Mouse (Mus musculus) kidney, postnatal 36 days (tissue): ENCODE data around the gene Lmo7.

Experiments
- DNase-seq, 2 experiments: peaks; one replicate each; pipeline ENCODE4 v3.0.0; 2021 to 2022; ENCODE audit warnings: mixed read lengths in 2 of 2

Lmo7 gene

DNA sequence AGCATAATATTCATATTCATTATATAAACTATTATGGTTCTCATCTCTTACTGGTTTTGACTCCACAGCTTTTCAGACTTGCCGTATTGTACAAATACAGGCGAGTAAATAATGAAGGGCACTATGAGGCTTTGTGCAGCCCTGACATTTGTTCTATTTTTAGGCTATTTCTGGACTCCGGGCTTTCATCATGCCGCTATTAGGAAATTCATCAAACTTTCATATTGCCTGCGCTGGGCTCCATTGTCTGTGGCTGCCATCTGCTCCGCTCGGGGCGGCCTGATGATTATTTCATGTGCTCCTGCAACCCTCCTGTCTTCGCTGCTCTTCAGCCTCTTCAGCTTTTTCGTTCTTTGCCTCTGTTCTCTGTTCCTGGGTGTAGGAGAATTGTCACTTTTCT is 50.3 kb downstream of the Lmo7 start:
- no peak for DNase-seq

DNA sequence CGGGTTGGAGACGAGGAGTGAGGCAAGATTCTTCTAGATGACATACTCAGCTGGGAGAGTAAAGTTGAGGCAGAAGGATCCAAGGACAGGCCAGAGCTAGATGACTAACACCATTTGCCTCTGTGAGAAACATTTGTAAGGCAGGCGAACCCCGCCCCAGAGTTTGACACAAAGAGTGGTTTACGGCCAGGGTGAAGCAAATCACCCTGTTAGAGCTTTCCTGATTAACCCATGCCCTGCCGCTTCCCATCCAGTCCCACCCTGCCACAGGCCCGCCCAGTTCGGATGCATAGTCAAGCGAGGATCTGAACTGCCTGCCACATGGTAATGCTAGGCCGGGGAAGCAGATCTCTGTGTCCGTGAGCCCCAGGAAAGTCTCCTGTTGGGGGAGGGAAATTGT is 51.5 kb downstream of the Lmo7 start:
- no peak for DNase-seq

DNA sequence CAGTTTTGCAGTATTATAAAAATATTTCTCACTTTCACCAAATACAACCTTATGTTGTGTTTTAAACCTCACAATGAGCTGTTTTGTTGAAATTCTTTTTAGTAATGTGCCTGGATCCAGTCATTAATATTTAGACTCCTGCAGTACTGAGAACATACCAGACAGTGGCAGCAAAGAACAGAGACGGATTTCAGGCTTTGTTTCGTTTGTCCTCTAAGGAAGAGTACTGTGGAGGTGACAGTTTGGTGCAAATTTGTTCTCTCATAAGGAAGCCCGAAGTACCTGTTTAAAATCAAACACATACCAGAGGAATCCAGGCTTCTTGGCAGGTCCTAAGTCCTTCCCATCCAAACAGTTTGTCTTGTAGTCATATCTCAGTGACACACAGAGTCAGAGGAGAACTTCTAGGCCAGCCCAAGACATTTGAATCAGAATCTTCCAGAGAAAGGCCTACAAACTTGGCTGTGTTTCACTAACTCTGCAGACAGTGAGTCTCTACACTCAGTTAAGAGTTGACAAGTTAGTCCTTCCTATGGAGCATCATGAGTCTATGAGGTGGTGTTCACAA is 52.3 kb downstream of the Lmo7 start:
- DNase-seq = peak; percentile 45 to 57

DNA sequence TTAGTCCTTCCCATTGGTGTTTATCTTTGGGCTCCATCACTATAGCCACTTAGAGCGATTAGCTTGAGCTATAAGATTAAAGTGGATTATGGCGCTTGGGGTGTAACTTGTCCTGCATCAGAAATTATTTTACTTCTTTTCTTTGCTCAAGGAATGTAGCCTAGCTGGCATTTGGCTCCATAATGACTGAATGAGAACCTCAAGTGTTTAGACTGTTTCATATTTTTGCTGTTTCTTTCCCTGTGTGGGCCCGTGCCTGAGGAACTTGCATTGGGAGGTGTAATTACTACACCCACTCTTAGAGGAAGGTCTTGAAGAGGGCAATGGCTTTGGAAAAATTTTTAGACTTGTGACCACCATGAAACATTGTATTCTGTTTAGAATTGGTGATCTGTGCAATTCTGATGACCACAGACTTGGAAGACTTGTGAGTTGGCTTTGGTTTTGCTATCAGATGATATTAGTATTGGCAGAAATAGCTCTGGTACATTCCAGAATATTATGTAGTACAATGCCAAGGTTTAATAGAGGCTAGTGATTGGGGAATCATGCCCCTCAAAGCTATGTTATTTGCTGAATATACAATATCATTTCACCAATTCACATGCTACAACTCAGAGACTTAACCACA is 54.7 kb downstream of the Lmo7 start:
- no peak for DNase-seq

DNA sequence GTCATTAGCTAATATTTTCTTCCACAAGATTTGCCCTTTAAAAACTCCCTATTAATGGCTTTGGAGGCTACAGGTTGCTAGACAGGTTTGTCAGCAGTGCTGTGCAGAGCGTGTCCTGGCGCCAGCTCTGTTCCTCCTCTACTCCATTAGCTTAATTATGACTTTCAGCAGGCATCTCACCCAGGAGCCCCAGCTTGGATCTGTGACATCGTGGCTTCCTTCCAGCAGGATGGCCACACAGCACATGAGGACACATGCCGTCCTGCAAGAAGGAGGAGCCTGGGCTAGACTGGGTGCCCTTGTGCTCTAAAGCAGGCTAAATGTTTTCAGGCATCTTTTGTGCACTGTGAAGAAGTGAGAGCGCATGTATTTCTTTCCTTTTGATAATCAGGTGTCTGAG is 58.1 kb downstream of the Lmo7 start:
- peak; percentile 58 to 62 for DNase-seq

DNA sequence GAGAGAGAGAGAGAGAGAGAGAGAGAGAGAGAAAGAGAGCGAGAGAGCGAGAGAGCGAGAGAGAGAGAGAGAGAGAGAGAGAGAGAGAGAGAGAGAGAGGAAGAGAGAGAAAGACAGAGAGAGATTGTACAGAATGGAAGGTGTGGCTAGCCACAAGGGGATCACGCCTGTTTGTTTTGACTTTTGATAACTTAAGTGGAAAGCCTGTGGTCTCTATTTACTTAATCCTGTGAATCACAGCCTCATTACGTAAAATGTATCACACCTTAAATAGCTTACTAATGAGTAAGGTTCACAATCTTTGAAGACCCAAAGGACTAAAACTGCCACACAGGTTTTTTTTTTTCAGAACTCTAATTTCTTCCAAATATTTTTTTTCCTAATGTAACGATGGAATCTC is 58.7 kb downstream of the Lmo7 start:
- DNase-seq = no peak

DNA sequence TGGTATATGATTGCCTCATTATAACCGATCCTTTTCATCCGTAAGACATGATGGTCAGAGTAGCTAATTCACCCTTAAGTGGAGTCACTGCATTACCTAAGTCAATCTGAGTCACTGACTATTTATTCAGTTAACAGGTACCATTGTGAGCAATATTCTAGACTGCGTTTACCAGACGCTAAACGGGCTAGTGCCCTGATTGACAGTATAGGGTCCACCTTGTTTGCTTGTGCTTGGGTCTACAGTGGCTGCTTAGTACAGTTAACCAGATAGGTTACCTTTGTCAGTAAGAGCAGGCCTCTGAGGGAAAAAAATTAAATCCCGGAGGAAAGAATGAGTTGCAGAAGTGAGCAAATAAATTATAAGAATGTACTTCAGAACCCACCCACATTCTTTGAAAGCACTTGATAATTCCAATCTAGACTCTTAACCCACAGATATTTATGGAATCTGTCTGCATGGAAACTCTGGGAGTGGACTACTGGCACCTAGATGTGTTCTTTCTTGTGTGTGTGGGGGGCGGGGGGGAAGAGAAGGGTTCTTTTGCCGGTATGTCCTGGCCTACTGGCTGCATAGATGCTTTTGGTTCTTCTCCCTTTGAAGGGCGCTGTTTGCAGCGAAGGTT is 64.9 kb downstream of the Lmo7 start:
- no peak for DNase-seq

DNA sequence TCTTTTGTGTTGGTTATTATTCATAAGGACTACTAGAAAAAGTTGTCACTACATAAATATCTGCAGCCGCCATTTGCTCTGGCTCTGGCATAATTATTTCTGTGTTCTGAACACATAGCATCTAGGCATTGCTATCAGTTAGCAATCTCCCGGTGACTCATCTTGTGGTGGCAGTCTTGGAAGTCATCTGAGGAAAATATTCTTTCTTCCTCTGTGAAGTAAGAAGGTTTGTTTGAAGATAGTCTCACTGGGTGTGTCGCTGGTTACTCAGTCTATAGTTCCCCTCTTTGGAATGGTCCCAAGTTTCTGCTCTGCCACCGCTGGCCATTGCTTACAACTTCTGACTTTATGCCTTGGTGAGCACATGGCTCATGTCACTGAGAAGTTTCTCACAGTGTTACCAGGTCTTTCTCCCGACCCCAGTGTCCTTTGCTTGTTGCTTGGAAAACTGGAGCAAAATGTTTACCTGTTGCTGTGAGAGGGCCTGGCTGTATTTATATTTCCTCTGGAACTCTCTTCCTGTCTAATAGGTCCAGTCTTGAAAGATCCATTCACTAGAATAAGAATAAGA is 68.3 kb downstream of the Lmo7 start:
- no peak for DNase-seq

DNA sequence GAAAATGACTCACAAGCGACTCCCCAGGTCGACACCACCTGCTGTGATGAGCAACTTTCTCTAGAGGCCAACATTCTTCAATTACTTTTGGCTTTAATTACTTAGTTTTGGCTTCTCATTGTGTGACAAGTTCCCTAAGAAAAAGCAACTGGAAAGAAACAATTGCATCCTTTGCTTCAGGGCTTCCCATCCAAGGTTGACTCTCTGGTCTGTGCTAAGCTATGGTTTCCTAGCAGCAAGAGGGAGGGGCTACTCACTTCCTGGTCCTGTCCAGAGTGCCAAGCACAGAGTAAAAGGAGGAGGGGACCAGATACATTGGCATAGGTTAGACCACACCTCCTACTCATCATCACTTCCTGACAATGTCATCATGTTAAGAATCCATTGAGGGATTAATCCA is 69.0 kb downstream of the Lmo7 start:
- DNase-seq = no peak

DNA sequence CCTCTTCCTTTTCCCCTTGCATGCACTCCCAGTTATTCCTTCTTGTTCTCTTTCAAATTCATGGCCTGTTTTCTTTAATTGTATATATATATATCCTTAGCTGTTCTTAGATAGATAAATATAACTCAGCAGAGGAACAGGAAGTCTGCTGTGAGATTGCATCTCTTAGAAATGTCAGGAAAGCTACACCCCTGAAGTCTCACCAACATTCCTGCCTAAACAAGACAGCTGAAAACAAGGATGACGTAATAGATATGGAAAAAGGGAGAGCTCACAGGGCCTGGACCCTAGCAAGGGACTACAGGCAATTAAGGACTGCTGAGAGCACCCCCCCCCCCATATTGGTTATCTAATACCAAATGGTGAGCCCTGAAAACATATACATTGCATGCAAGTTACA is 71.9 kb downstream of the Lmo7 start:
- DNase-seq = no peak

DNA sequence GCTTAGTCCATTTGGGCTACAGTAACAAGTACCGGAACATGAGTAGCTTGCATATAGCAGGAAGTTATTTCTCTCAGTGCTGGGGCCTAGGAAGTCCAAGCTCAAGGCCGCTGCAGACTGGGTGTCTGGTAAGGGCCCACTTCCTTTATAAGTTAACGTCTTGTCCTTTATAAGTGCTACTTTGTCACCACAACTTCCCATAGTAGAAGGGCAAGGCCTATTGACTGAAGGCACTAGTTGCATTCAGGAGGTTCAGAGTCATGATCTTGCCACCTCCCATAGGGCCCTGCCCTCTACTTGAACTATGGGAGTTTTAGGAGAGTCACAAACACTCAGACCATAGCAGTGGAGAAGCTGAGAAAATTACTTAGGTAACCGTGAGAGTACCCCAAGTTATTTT is 74.4 kb downstream of the Lmo7 start:
- DNase-seq = no peak

DNA sequence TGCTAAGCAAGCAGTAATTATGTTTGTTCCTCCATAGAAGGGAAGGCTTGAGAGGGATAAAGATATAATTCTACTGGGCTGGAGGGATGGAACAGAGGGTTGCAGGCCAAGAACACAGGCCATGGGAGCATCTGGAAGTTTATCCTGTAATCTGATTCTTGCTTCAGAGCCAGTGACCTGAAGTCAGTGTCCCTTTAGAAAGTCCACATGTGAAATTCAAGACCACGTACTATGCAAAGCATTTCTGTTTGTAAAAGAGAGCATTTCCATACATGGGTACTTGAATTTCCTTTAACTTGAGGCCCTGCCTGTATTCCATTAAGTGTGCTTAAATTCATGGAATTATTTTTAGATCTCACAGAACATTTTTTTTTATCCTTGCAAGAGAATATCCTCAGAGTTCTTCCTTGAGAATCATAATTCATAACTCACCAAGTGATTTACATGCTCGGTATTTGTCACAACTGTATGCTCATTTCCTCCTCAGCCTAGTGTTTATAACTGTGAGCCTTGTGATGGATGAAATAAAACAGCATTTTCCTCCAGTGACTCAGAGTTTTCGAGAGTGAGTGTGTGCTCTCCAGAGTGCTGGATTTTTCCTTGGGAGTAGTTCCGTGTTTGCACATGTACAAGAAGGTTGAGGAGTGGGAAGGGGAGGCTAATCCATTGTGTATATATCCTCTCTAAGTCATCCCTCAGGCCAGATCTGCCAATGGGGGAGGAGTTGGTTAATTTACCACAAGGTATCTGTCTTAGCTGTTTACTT is 75.0 kb downstream of the Lmo7 start:
- no peak for DNase-seq

DNA sequence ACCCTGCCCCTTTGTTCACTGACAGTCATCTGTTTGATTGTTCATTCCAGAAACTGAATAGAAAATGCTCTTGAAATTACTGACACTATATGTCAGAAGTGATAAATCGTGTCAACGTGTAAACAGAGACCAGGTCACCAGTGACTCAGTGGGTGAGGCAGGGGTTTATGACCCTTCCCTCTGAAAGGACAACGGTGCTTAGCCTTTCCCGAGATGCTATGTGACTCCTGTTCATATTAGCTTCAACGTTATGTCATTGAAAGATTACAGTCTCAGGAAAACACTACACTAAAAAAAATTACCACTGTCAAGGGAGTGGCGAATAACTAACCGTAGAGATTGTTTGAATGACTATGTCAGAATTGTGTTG is 75.6 kb downstream of the Lmo7 start:
- no peak for DNase-seq

DNA sequence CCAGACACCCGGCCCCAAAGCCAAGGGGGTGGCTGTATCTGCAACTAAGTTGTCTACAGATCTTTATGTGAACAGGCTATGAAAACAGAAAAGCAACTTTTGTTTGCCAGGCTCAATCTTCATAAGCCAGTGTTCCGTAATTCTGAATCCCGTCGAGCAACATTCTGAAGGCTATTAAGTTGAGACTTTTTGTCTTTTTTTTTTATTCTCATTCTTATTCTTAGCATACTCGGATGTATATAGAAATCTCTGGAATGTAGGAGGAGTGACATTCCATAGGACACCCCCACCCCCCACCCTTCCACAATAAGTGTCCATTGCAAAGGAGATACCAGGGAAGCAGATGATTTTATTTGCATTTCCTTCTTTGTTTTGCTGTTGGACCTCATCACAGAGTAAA is 76.3 kb downstream of the Lmo7 start:
- DNase-seq = no peak

DNA sequence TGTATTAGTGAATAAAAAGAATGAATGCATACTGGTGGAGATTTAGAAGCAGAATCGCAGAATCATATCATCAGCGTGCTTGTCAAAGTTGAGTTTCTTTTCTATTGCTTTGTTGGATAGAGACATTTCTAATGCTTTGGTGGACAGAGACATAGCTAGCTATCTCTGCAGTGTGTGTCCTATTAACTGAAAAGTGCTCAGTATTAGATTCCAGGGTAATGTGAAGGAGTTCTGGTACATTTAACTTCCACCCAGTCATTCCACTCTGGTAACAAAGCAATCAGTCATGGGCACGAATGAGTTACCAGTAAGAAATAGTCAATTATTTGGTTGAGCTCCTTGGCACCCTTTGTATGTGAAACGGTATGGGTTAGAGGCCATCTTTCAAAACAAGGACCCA is 76.8 kb downstream of the Lmo7 start:
- no peak for DNase-seq

DNA sequence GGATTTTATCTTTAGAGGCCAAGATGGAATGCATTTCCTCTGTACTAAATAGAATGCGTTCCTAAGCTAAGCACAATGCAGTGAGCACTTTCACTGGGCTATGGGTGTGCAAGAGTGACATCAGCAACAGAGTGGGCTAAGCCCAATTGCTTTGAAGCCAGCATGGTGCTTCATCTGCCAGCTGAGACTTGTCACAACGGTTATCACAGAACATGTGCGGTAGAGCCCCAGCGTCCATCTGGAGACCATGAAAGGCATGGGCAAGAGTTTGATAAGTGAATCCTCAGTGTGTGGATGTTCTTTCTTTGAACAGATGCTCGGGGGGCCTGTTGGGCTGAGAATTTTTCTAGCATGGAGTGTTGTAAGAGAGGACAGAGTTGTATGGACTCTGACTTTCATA is 86.7 kb downstream of the Lmo7 start:
- DNase-seq = no peak

DNA sequence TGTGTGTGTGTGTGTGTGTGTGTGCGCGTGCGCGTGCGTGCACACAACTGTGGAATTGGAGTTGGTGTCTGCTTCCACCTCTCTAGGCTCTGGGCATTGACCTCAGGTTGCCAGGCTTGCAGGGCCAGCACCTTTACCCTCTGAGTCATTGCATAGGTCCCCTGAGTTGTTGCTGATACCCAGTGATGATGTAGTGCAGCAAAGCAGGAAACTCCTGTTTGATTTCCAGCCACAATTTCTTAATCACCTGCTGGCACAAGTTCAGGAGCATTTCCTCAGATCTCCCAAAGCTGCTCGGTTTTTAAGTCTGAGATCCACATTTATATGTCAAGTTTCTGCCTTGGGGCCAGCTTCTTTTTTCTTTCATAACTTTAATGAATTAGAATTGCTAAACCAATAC is 92.6 kb downstream of the Lmo7 start:
- no peak for DNase-seq

DNA sequence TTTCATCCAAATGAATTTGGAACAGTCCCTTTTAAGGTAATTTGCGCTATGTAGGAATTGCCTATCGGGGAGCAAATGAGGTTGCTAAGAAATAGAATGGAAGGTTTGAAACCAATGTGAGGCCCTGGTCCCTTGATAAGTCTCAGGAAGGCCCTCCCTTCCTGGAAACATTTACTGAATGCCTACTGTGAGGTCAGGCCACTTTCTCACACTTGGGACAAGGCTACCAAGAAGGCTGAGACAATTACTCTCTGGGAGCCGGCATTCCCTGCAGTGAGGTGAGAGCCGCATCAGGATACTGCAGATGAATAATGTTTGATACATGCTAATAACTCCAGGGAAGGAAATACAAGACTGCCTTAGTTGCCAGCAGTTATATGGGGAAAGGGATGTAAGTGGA is 93.1 kb downstream of the Lmo7 start:
- DNase-seq = no peak

DNA sequence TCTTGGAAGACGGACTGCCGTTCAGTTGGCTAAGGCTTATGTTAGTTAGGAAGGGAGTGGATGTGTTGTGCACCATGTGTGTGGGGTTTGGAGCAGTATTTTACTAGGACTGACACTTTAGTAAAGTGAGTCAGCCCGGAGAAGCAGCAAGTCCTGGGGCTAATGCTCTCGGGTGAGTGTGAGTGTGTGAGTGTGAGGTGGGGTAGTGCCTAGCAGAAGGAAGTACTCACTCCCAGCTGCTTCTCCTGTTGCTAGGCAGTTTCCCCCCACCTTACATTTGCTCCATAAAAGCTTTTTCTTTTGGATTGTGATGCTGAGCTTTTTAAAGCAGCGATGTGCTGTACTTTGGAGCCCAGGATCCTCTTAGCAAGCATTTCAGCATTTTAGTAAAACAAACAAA is 99.9 kb downstream of the Lmo7 start:
- DNase-seq = no peak

DNA sequence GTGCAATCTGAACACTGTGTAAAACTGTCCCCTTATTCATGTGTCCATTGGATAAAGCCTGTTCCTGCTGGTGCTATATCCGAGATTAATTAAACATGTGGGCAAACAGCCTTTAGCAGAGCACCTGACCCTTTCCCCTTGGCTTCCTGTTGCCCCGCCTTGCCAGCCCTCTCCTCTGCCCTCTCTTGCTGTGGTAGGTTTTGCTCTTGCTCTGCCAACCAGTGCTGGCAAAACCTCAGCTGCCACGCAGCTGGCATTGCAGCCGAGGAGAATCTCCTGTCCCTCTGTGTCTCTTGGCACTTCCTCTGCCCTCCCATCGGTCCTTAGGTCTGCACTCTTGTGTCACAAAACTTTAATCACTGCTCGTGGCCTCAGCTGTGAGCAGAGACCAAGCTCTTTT is 100.4 kb downstream of the Lmo7 start:
- DNase-seq = peak; percentile 77 to 79

DNA sequence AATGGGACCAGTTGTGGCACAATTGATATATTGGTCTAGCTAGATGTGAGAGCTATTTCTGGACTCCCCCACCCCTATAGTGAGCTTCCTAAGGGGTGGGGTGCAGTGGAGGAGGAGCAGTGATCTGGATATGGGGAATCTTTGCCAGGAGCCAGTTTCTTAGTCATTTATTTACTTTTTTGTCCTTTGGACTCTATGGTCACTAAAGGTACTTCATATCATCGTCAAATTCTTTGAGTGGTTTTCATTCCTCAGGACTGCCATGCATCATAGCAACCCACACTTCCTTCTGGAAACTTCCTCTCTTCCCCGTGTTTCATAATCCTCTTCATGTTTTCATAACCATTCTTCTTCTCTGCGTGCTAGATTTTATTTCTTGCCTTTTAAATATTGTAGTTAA is 104.4 kb downstream of the Lmo7 start:
- peak in 1 of 2 experiments; percentile 39 for DNase-seq

DNA sequence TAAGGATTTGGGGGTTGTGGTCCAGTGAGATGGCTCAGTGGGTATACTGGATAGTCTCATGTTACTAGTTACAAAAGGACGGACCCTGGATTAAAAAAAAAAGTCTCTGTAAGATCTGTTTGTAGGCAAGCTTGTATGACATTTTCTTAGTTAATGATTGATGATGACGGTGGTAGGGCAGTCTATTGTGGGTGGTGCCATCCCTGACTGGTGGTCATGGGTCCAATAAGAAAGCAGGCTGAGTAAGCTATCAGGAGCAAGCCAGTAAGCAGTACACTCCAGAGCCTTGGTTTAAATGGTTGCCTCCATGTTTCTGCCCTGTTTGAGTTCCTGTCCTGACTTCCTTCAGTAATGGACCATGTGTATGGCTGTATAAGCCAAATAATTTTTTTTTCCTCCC is 106.6 kb downstream of the Lmo7 start:
- DNase-seq = peak in 1 of 2 experiments; percentile 66

DNA sequence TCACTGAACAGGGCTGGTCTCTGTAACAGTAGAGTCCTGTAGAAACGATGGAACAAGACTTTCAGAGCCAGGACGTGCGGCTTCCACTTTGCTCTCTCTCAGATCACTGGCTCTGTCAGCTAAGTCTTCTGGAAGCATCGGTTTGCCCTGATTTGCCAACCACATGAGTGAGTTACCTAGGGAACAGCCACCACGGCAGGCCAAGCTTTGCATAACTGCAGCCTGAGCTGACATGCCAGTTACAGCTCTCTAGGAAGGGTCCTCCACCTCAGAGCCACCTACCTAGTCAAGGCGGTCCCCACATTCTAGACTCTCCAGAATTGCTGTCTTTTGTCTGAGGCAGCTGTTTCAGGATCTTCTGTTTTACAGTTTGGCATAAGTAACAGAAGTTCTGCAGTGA is 107.4 kb downstream of the Lmo7 start:
- no peak for DNase-seq
